Mouse (Mus musculus) lung, postnatal 0 days (tissue): Measurements from ENCODE around the gene Mgmt.

Source experiments
- CTCF ChIP-seq: IDR thresholded peaks from 2 replicates; pipeline ENCODE4 v1.5.1; 2016; ENCODE audit warnings: antibody characterized with exemption, mild to moderate bottlenecking
- EP300 ChIP-seq: IDR thresholded peaks from 2 replicates; pipeline ENCODE4 v1.6.1; 2016; ENCODE audit warnings: antibody characterized with exemption, mild to moderate bottlenecking, control low read depth

- TF ChIP-seq EP300 (no peak), CTCF (no peak)
Measured at GRCm38 (mm10) chr7:137131957-137132356, 237.5 kb downstream of the Mgmt start.
